Mouse (Mus musculus) layer of hippocampus, postnatal 14 days (tissue): ENCODE measurements at regions not wholly inside any gene's neighbourhood (a gene's known extent, or its start where the extent isn't known, plus 50 kb on each side); places are given as distances from the start of the nearest gene placed in this dataset.

ENCODE experiments used
- DNase-seq, 2 experiments: peaks; one replicate each; pipeline ENCODE4 v3.0.0; 2021 to 2022; ENCODE audit warnings: low spot score in 2 of 2, mixed read lengths in 1 of 2

GRCm38 (mm10) chr5:69877100-69877499, 285.0 kb upstream of the Gnpda2 start:
- DNase-seq: peak; percentile 1 to 3

- no peak for DNase-seq
These were observed 270.9 kb upstream of the Gnpda2 start for GRCm38 (mm10) chr5:69863027-69863426.

- DNase-seq: no peak
These were observed 252.7 kb upstream of the Gnpda2 start for GRCm38 (mm10) chr5:69844809-69845208.

- DNase-seq: no peak
These were observed 246.0 kb upstream of the Gnpda2 start for GRCm38 (mm10) chr5:69837947-69838710.

- no peak for DNase-seq
These were observed 244.2 kb upstream of the Gnpda2 start for GRCm38 (mm10) chr5:69836356-69836755.

GRCm38 (mm10) chr5:69835162-69835561, 243.0 kb upstream of the Gnpda2 start:
- DNase-seq: no peak

- DNase-seq: no peak
These were observed 225.6 kb upstream of the Gnpda2 start for GRCm38 (mm10) chr5:69817778-69818177.

- DNase-seq: no peak
These were observed 224.9 kb upstream of the Gnpda2 start for GRCm38 (mm10) chr5:69817035-69817434.

GRCm38 (mm10) chr5:69815356-69815755, 223.2 kb upstream of the Gnpda2 start:
- no peak for DNase-seq

- peak in 1 of 2 experiments; percentile 9 for DNase-seq
These were observed 210.5 kb upstream of the Gnpda2 start for GRCm38 (mm10) chr5:69802612-69803011.

- no peak for DNase-seq
These were observed 210.0 kb upstream of the Gnpda2 start for GRCm38 (mm10) chr5:69802101-69802500.

GRCm38 (mm10) chr5:69795316-69795715, 203.2 kb upstream of the Gnpda2 start:
- no peak for DNase-seq

GRCm38 (mm10) chr5:69794641-69795040, 202.5 kb upstream of the Gnpda2 start:
- DNase-seq: no peak

- DNase-seq: no peak
These were observed 164.8 kb upstream of the Gnpda2 start for GRCm38 (mm10) chr5:69756769-69757485.

- DNase-seq: peak in 1 of 2 experiments; percentile 12
These were observed 164.2 kb upstream of the Gnpda2 start for GRCm38 (mm10) chr5:69756360-69756759.

GRCm38 (mm10) chr5:69740511-69740910, 148.4 kb upstream of the Gnpda2 start:
- peak in 1 of 2 experiments; percentile 29 for DNase-seq

- DNase-seq: no peak
These were observed 129.3 kb upstream of the Gnpda2 start for GRCm38 (mm10) chr5:69721351-69722006.

GRCm38 (mm10) chr5:69716087-69716486, 123.9 kb upstream of the Gnpda2 start:
- peak in 1 of 2 experiments; percentile 26 for DNase-seq

GRCm38 (mm10) chr5:69707099-69707498, 115.0 kb upstream of the Gnpda2 start:
- no peak for DNase-seq

- DNase-seq: no peak
These were observed 113.0 kb upstream of the Gnpda2 start for GRCm38 (mm10) chr5:69705168-69705532.

GRCm38 (mm10) chr5:69704261-69705167, 112.4 kb upstream of the Gnpda2 start:
- peak; percentile 24 to 60 for DNase-seq
